Mouse (Mus musculus): Measurements from ENCODE around the gene Ppp2r5d. TPM values are rescaled to one million over a fixed set of nuclear protein-coding genes. Genes with fewer than 3 reads are reported as not detected.
A peak's percentile ranks its signal among the peaks of the same experiment; 100 is the strongest.

Gene Ppp2r5d
- polyA plus RNA-seq, 1 experiment = 53.8 TPM

DNA sequence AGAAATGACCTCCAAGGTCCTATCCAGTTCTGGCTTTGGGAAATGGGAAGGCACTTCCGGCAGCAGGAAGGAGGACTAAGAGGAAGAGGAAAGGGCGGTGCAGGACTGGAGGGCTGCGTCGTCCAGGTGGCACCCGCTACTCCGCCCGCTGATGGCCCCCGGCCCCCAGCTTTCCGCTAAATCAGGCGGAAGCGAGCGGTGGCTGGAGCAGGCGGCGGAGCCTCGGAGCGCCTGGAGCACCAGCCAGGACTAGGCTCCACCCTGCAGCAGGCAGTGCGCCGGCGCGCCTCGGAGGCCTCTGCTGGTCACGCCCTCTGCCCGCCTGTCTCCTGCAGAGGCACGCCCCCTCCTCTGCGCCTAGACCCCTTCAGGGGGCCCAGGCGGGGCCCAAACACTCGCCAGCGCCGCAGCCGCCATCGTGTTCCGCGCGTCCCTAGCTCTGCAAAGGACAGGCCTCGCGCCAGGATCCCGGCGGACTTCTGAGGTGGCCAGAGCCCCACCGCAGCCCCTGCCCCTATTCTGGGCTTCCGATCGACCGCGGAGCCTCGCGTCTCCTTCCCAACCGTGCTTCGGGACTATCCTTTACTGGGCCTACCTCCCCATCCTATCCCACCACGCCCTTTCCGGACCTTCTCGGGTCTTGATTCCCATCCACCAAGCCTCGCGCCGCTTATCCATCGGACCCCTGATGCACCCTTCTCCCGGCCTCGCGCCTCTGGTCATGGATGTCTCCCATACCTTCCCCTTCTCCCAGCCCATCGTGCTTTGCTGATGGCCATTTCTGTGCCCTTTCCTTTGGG lies 54.5 kb downstream of the Ppp2r5d start, which contains the start of gene Cul7:
Gene Cul7, plus strand, starts transcription at position 106 of the 800 bp plus-strand sequence.
- Histone ChIP-seq H3K4me3 (replicated peaks; ENCODE audit: extremely low read depth, low read depth, low read length) (peak within 1 kb of the TSS; percentile 83), H3K4me1 (ENCODE audit: control insufficient read depth, insufficient read depth, low read length) (peaks cover 19% of the 10 kb centered on the region)
- under 1% methylated on average over 58 of the region's 58 CpGs for WGBS
- TF ChIP-seq CTCF (IDR thresholded peaks at IDR 0.05; ENCODE audit: insufficient read depth, low read length) = no peak
- peak; percentile 69; the same call in 1 of the 2 replicates for TF ChIP-seq POLR2A (IDR thresholded peaks at IDR 0.05; ENCODE audit: borderline replicate concordance, extremely low read depth, low read depth, low read length)
- peak; percentile 84 for DNase-seq

GRCm38 (mm10) chr17:46649811-46650210 lies 55.1 kb downstream of the Ppp2r5d start:
- 15% methylated on average over 15 of the region's 15 CpGs for WGBS

DNA sequence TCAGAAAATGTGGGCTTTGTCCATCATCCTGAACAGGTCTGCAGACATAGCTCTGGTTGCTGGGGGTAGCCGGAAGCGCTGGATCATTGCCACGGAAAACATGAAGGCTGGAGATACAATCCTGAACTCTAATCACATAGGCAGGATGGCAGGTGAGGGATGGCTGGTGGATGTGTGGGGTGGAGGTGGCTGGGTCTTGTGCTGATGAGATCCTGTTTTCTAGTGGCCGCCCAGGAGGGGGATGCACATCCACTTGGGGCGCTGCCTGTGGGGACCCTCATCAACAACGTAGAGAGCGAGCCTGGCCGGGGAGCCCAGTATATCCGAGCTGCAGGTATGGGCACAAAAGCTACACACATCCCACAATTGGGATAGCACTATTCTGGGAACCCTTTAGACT lies 56.5 kb downstream of the Ppp2r5d start:
- TF ChIP-seq POLR2A (IDR thresholded peaks at IDR 0.05; ENCODE audit: borderline replicate concordance, extremely low read depth, low read depth, low read length) (no peak), CTCF (IDR thresholded peaks at IDR 0.05; ENCODE audit: insufficient read depth, low read length) (no peak)
- Histone ChIP-seq H3K4me1 (ENCODE audit: control insufficient read depth, insufficient read depth, low read length) (peaks cover 24% of the 10 kb centered on the region), H3K4me3 (replicated peaks; ENCODE audit: extremely low read depth, low read depth, low read length) (no peak overlapping the region)
- WGBS = 79% methylated on average over 9 of the region's 9 CpGs
- no peak for DNase-seq

More at GRCm38 (mm10) chr17:46649811-46650210, 55.1 kb downstream of the Ppp2r5d start:
- TF ChIP-seq CTCF (IDR thresholded peaks at IDR 0.05; ENCODE audit: insufficient read depth, low read length) (no peak), POLR2A (IDR thresholded peaks at IDR 0.05; ENCODE audit: borderline replicate concordance, extremely low read depth, low read depth, low read length) (no peak)
- Histone ChIP-seq H3K4me3 (replicated peaks; ENCODE audit: extremely low read depth, low read depth, low read length) (peak overlapping the region; percentile 83), H3K4me1 (ENCODE audit: control insufficient read depth, insufficient read depth, low read length) (peaks cover 19% of the 10 kb centered on the region)
- no peak for DNase-seq

- TF ChIP-seq POLR2A (IDR thresholded peaks at IDR 0.05; ENCODE audit: borderline replicate concordance, extremely low read depth, low read depth, low read length) (no peak), CTCF (IDR thresholded peaks at IDR 0.05; ENCODE audit: insufficient read depth, low read length) (no peak)
- 87% methylated on average over 7 of the region's 7 CpGs for WGBS
- no peak for DNase-seq
- Histone ChIP-seq H3K4me3 (replicated peaks; ENCODE audit: extremely low read depth, low read depth, low read length) (no peak overlapping the region), H3K4me1 (ENCODE audit: control insufficient read depth, insufficient read depth, low read length) (peaks cover 24% of the 10 kb centered on the region)
Observed at GRCm38 (mm10) chr17:46647279-46647678, 57.6 kb downstream of the Ppp2r5d start.

GRCm38 (mm10) chr17:46646322-46646662 lies 58.6 kb downstream of the Ppp2r5d start:
- TF ChIP-seq POLR2A (IDR thresholded peaks at IDR 0.05; ENCODE audit: borderline replicate concordance, extremely low read depth, low read depth, low read length) (no peak), CTCF (IDR thresholded peaks at IDR 0.05; ENCODE audit: insufficient read depth, low read length) (no peak)
- peak overlapping the region; percentile 88 for H3K4me3 ChIP-seq (replicated peaks; ENCODE audit: extremely low read depth, low read depth, low read length)
- WGBS = under 1% methylated on average over 19 of the region's 19 CpGs

DNA sequence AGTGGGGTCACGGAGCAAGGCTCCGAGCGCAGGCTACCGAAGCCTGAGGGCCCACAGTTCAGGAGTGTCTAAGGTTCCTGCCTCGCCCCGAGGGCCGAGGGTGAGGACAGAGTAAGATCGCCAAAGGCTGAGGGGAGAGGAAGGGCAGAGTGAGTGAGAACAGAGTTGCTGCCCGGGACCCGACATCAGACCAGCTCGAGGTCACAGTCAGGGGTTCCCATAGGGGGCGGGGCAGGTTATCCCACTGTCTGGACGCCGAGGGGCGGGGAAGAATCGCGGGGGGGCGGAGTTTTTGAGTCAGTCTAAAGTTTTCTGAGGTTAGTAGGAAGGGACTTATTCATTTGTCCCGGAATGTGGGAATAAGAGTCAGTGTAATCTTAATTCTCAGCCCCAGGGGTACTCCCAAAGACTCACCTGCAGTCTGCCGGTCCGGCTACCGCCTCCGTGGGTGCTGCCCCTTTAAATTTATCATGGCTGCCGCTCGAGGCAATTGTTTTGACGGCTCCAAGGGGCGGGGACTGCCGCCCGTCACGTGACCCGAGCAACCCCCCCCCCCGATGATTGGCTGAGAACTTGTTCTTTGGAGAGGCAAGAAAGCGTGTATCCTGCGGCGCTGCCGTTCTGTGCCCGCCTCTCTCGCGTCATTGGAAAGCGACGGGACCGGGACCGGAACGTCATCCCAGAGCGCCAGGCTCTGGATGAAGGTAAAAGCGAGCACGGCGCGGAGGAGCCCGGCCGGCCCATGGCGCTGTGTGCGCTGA lies 59.2 kb downstream of the Ppp2r5d start, which contains the start of the genes Klc4 and Mrpl2:
Gene Klc4, minus strand, starts transcription at position 462 of the 761 bp plus-strand sequence.
Gene Mrpl2, plus strand, starts transcription at position 669 of the 761 bp plus-strand sequence.
- under 1% methylated on average over 53 of the region's 53 CpGs for WGBS
- TF ChIP-seq POLR2A (IDR thresholded peaks at IDR 0.05; ENCODE audit: borderline replicate concordance, extremely low read depth, low read depth, low read length) (peak; percentile 90), CTCF (IDR thresholded peaks at IDR 0.05; ENCODE audit: insufficient read depth, low read length) (no peak)
- Histone ChIP-seq H3K4me3 (replicated peaks; ENCODE audit: extremely low read depth, low read depth, low read length) (peak within 1 kb of the TSS; percentile 90), H3K4me1 (ENCODE audit: control insufficient read depth, insufficient read depth, low read length) (peaks cover 12% of the 10 kb centered on the region)
- peak; percentile 99 for DNase-seq

More at GRCm38 (mm10) chr17:46646322-46646662, 58.6 kb downstream of the Ppp2r5d start:
- no peak for DNase-seq
- H3K4me1 ChIP-seq (ENCODE audit: control insufficient read depth, insufficient read depth, low read length) = peaks cover 17% of the 10 kb centered on the region

DNA sequence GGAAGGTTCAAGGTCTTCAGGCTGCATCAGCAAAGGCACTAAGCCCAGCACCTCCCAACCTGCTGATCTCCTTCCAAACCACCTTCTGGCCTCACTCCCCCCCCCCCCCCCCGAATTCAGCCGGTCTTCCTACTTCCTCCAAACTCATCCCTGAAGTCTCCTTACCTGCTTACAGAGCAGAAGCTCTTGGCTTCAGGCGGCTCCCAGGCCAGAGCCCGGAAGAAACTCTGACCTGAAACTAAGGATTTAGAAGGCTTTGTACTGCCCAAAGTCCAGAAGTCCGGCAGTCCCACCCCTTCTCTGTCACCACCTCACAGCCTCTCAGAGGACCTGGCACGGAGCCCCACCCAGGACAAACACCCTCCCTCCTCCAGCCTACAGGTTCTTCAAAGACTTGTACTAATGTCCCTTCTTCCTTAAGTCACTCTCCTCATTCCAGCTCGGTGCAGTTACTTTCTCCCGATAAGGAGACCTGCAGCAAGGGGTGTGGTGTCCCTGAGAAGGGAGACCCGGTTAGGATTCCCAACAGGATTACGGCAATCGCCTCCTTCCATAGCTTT lies 59.9 kb downstream of the Ppp2r5d start:
- peak overlapping the region; percentile 90 for H3K4me3 ChIP-seq (replicated peaks; ENCODE audit: extremely low read depth, low read depth, low read length)
- TF ChIP-seq POLR2A (IDR thresholded peaks at IDR 0.05; ENCODE audit: borderline replicate concordance, extremely low read depth, low read depth, low read length) (peak; percentile 21; the same call in 1 of the 2 replicates), CTCF (IDR thresholded peaks at IDR 0.05; ENCODE audit: insufficient read depth, low read length) (no peak)
- 5% methylated on average over 11 of the region's 11 CpGs for WGBS
- peaks cover 11% of the 10 kb centered on the region for H3K4me1 ChIP-seq (ENCODE audit: control insufficient read depth, insufficient read depth, low read length)
- DNase-seq = peak; percentile 75

DNA sequence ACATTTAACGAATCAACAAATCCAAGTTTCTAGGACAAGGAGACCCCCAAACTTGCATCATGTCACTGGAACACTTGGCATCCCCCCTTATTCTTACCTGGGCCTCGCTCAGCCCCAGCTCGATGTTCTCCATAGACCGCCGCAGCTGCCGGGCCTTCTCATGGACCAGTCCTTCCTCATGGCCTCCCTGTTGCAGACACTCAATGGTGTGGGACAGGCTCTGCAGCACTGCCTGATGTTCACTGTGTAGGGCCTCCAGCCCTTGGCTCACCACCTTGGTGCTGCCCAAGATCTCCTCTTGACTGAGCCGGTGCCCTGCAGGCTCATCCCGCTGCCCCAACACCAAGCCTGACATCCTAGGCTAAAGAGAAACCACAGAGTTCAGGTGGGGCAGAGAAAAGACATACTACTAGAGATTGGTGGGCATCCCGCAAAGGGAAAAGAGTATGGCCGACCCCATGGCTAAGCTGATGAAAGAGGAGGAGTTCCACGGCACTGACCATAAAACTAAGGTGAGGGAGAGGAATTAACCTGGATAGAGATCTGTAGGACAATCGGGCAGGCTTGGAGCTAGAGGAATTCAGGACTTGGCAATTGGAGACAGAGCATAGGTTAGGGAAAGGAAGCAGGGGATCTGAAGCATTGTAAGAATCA lies 60.6 kb downstream of the Ppp2r5d start:
- no peak for TF ChIP-seq POLR2A (IDR thresholded peaks at IDR 0.05; ENCODE audit: borderline replicate concordance, extremely low read depth, low read depth, low read length)
- no peak for TF ChIP-seq CTCF (IDR thresholded peaks at IDR 0.05; ENCODE audit: insufficient read depth, low read length)
- Histone ChIP-seq H3K4me3 (replicated peaks; ENCODE audit: extremely low read depth, low read depth, low read length) (no peak overlapping the region), H3K4me1 (ENCODE audit: control insufficient read depth, insufficient read depth, low read length) (peaks cover 8% of the 10 kb centered on the region)
- WGBS = 85% methylated on average over 12 of the region's 12 CpGs
- no peak for DNase-seq

DNA sequence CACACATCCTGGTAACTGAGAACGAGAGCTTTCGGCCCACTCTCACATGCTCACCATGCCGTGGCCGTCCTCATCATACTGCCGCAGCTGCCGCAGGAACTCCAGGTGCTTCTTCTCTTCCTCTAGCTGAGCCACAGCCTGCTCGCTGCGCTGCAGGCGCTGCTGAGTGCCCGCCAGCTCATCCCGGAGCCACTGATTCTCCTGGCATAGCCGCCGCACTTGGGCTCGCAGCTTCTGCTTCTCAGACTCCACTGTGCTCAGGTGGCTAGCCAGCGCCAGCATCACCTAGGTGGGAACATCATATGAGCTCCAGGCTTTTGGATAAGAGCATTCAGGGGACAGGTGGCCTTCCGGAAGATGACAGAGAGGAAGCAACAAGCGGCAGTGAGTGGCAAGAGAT lies 62.9 kb downstream of the Ppp2r5d start:
- H3K4me1 ChIP-seq (ENCODE audit: control insufficient read depth, insufficient read depth, low read length) = peaks cover 11% of the 10 kb centered on the region
- TF ChIP-seq POLR2A (IDR thresholded peaks at IDR 0.05; ENCODE audit: borderline replicate concordance, extremely low read depth, low read depth, low read length) (no peak), CTCF (IDR thresholded peaks at IDR 0.05; ENCODE audit: insufficient read depth, low read length) (no peak)
- no peak overlapping the region for H3K4me3 ChIP-seq (replicated peaks; ENCODE audit: extremely low read depth, low read depth, low read length)
- no peak for DNase-seq
- WGBS = 88% methylated on average over 17 of the region's 17 CpGs
